Mouse (Mus musculus) heart, postnatal 0 days (tissue): ENCODE measurements around the gene Gm42742.

Source experiments
- CTCF ChIP-seq: IDR thresholded peaks from 2 replicates; pipeline ENCODE4 v1.5.1; 2016; ENCODE audit warnings: antibody characterized with exemption, control low read depth, low read depth
- EP300 ChIP-seq: IDR thresholded peaks from 2 replicates; pipeline ENCODE4 v1.6.1; 2016; ENCODE audit warnings: antibody characterized with exemption, low read depth

GRCm38 (mm10) chr7:127041851-127042672 is 21.2 kb upstream of the Gm42742 start, which contains the start of gene Kif22:
- TF ChIP-seq EP300 (no peak), CTCF (no peak)
